Mouse (Mus musculus): ENCODE results near the gene Stpg2.
"Not testable (repeated sequence)": the region's sequence is repeated elsewhere in the genome, so short reads cannot be mapped to it uniquely, and the experiment has no call there.

Gene Stpg2

DNA sequence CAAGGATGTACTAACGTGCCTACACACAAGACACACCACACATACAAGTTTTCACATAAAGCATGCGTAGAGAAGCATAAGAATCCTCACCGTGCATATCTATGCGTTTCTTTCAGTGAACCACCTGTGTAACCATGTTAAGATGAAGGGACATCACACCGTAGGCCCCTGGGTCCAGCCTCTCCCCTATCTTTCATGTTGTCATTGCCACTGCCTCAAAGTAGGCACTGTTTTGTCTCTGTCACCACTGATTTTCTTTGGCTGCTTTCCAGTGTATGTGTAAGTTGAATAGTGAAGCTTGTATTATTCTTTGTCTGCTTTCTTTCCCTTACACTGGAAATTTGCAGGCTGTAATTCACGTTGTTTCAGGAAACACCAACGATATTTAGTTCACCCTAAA lies 236.7 kb downstream of the Stpg2 start:
- DNase-seq (ENCODE audit: low spot score) = no peak

DNA sequence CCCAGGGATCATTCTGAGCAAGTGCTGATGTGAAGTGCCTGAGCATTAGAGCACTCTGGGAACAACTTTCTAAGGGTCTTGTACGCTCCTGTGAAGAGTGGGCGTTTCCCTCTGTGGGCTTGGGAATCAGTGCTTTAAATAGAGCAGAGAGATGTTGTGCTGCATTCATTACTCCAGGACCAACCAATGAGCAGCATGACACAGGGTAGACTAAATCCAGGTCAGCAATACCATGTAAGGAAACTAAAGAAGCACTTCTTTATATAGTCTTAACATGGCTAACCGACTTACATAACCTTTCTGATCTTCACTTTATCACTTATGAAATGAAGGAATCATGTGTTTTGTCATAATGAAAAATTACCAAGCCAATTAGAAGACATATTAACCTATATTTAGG lies 290.4 kb downstream of the Stpg2 start:
- no peak for DNase-seq (ENCODE audit: low spot score)

DNA sequence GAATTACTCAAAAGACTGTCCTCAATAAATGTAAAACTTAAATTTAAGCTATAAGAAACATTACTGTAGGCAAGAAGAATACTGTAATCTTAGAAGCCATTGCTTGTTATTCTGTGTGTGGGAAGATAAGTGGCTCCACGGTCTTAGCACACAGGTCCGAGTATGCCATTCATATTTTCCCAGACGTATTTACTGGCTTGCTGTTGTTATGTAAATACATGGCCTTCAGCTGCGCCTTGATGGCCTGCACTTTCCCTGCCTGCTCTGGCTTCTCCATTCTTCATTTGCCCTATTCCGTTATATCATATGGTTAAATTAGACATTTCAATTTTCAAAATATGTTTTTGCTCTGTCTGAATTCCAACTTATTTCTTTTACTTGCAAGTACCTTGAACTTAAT lies 296.7 kb downstream of the Stpg2 start:
- no peak for DNase-seq (ENCODE audit: low spot score)

DNA sequence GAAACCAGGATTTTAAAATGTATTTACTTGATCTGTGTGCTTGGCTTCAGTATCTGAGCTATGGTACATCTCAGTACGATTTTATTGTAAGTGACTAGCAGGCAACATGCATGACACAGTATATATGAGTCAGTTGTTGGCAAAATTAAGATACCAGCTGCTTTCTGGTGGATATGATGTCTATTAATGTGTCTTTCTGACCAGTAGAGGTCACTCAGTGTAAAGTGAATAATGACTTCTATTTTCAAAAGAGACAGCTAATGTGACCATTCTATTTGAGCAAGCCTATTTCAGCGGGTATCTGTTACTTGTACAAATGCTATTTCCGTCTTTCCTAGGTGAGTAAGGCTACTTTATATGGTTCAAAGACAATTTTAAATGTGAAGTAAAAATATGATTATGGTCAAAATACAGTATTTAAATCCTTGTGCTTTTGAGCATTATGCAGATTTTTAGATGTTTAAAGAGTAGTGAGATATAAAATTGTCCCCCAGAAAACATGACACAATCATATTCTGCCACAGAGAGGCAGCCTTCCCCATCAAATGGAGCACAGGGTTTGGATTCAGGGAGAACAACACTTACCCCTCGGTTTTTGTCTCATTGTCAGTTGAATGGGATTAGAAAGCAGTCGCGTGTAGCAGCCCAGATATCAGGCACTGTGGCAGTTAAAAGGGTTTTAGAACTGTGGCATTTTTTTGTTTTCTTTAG lies 303.9 kb downstream of the Stpg2 start:
- DNase-seq (ENCODE audit: low spot score) = peak; percentile 54

DNA sequence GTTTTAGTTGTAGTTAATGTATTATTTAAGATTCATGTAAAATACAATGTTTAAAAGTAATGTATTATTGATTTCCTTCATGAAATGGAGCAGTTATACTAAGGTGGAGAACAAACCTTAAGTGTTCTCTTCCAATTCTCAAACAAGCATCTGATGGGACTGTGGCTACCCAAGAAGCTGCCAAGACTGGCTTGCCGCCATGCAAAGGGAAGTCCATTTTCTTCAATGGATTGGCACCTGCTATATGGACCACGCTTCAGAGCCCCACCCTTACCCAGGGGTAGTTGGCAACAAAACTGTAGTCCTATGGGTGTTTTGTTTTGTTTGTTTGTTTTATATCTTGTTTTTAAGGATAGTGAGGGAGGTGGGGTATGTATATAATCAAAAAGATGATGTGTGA lies 373.0 kb downstream of the Stpg2 start:
- DNase-seq (ENCODE audit: low spot score) = no peak

DNA sequence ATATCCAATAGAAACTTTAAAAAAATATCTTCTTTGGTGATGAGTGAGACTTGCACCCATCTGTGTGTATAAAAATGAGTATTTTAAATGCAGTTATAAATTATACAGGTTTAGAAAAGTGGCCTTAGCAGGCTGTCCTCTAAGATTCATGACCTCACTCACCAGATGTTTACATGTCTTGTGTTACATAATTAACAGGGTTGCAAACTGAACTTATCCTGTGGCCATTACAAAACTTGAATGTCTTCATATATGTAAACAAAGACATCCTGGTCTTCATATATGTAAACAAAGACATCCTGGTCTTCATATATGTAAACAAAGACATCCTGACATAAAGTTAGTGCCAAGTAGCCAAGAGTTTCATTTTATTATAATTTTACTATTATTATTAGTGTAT lies 375.8 kb downstream of the Stpg2 start:
- DNase-seq (ENCODE audit: low spot score) = no peak

DNA sequence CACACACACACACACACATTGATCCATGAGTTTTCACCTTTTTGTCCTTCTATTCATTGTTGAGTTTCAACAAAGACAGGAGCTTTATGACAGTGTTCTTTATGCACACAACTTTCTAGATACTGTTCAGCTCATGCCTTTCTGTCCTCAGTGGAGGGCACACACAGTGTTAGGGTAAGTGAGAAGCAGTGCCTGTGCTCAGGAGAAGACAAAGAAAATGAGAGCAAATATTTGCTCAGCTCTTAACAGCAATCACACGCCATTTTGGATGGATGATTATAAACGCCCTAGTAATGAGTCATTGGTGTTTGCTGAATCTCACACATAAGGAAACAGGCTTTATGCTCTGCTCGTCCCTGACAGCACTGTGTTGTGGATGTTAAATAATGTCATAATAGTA lies 394.0 kb downstream of the Stpg2 start:
- DNase-seq (ENCODE audit: low spot score) = no peak

DNA sequence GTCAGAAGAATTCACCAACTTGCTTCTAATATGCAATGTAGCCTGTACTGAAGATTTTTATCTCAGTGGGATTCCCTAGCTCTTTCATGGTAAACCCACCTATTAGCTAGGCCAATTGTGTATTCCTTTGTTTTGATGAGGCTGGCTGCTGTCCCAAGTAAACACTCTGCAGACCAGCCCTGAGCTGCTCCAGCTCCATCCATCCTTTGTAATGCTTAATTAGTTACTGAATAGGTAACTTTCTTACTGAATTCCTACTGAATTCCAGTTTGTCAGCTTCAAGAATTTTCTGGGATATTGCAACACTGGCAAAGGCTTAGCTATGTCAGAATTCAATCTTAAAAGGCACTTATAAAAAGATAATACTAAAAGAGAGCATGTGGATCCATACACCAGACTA lies 402.8 kb downstream of the Stpg2 start:
- not testable (repeated sequence) for DNase-seq (ENCODE audit: low spot score)

DNA sequence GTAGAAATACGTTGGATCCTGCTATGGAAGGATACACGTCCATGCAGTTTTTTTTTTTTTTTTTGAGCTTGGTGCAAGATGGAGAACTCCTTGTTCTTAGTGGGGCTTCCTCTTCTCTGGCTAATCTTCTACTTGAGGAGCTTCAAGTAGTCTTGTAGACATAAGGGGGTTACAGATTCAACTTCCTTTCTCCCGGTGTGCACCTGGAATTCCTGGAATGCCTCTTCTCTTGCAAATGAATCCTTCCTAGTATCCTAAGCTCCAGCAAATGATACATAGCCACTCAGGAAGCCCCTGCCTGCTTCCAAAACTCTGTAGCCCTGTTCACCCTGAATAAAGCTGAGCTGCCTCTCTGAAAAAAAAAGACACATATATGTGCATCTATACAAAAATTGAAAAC lies 409.1 kb downstream of the Stpg2 start:
- no peak for DNase-seq (ENCODE audit: low spot score)

DNA sequence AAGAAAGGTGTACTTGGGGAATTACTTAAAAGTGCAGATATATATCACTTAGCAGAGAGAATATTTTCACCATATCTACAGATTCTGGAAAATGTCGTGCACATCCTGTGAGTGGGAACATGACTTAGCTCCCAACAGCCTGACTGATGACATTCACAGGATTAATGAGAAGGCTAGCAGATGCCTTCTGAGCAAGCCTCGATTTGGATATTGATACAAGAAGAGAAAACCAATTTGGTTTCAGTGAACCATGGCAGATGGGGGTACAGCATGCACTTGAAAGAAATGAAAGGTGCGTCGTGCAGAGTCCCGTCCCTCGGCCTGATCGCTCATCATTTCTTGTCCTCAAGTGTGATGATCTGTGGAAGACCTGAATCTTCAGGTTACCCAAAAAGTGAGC lies 410.3 kb downstream of the Stpg2 start:
- no peak for DNase-seq (ENCODE audit: low spot score)

DNA sequence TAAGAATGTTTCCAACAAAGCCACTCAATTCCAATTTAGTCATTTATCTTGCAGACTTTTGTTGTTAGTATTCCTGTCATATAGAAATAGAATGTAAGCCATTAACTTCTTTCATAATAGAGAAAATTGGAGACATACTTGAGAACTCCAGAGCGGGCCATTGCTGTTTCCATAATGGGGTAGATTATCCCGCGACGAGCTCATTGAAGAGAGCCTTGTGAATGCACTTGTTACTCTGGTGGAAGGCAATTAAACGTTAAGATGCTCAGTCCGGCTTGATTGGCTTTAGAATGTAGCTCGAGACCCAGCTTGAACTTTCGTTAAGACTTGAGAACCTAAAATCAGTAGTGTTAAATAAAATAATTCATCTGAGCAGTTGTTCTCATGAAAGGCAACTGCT lies 432.4 kb downstream of the Stpg2 start:
- DNase-seq (ENCODE audit: low spot score) = no peak

DNA sequence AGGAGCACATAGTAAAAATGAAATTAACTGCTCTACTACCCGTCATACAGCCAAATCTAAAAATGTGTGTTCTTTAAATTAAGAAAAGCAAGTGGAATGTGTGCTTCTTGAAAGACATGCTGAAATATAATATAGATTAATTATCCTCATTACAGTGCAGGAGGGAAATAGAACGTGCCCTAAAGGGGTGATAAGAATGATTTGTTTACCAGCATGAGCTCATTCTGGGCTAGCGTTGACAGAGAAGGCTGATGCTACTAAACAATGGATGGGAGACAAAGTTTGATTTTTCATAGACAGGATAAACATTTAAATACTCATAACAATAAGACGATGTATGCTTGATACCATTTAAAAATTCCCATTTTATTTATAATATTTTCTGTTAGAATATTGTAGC lies 446.0 kb downstream of the Stpg2 start:
- no peak for DNase-seq (ENCODE audit: low spot score)

DNA sequence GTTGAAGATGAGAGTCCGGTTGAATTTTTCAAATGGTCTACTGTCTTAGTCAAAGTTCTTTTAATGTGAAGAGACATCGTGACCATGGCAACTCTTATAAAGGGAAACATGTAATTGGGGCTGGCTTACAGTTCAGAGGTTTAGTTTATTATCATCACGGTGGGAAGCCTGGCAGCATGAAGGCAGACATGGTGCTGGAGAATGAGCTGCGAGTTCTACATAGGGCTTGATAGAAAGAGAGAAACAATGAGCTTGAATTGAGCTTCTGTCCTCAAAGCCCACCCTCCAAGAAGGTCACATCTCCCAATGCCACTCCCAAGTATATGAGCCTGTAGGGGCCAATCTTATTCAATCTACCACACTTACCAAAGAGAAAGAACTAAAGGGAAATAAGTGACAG lies 453.9 kb downstream of the Stpg2 start:
- no peak for DNase-seq (ENCODE audit: low spot score)

DNA sequence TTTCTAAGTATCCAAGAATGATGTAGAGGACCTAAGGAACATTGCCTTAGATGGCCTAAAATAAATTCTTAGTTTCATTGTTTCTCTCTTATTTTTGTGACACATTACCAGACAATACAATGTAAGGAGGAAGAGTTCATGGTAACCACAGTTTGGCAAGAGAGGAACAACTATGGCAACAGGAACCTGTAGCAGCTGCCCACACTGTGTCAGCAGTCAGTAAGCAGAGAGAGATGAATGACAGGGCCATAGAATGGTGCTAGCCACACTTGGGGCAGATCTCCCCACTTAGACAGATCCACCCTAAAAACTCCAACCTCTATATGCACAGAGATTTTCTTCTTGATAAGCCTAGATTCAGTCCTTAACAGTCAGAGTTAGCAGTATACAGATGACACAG lies 456.7 kb downstream of the Stpg2 start:
- DNase-seq (ENCODE audit: low spot score) = no peak

DNA sequence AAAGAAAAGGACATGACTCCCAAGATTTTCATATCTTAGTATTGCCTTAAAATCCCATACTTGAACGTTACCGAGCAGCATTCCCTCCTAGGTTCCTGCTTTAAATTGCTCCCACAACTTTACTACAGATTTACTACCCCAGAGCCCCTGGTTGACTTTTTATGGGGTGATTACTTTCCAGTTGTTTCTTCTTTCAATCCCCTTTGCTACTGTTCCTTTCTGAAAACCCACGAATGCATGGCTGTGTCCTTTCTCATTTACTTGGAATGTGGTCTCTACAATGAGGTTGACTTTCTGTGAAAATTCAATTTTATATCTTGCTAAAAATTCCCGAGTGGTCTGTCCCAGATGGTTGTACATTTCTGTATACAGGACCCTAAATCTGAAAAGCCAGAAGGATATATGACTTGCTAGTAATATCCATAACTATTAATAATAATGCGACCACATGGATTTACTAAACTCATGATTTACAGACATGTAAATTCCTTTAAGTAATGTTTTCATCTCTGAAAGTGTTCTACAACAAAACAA lies 458.3 kb downstream of the Stpg2 start:
- no peak for DNase-seq (ENCODE audit: low spot score)

DNA sequence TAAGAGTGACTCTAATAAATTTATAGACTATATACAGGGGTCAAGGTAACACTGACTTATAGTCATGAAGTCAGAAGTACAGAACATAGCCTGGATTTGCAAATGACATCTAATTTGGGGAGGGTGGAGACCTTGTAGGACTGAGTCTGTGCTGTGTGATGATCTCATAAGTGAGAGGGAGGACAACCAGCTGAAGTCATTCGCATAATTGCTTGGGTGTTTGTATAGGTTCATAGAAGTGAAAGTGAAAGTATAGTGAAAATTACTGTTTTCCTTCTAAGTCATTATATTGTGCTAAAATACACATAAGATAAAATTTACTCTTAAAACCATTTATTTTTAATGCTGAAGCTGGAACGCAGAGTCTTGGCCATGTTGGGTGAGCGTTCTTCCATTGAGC lies 459.6 kb downstream of the Stpg2 start:
- DNase-seq (ENCODE audit: low spot score) = no peak

DNA sequence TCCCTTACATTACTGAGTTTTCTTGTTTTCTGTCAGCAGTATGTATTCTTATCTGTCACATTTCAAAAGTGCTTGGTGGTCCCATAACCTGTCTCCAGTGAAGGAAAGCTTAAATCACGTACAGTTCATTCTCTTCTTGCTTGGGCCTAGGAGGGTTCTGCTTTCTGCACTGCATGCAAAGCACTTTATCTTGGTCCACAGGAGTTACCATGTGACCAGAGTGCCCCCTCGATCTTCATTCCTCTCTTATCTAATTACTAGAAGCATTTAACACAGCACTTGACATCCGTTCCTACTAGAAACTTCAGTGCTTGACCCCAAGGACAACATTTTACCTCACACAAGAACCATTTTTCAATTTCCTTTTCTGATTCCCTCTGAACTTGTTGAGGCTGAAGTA lies 470.7 kb downstream of the Stpg2 start:
- no peak for DNase-seq (ENCODE audit: low spot score)

DNA sequence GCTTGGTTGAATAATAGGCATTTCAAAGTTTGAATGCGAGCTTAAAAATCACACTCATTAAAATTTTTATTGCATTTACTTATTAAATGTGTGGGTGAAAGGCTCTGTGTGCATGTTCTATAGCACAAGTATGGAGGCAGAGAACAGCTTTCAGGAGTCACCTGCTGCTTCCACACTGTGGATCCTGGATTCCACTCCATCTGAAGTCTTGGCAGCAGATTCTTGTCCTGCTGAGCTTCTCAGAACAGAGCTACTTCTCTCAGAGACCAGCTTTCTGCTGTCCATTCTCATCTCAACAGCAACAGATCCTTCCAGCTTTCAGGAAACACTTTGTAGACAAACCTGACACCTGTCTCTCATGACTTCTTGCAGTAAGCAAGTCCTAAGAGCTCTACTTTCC lies 471.2 kb downstream of the Stpg2 start:
- no peak for DNase-seq (ENCODE audit: low spot score)

DNA sequence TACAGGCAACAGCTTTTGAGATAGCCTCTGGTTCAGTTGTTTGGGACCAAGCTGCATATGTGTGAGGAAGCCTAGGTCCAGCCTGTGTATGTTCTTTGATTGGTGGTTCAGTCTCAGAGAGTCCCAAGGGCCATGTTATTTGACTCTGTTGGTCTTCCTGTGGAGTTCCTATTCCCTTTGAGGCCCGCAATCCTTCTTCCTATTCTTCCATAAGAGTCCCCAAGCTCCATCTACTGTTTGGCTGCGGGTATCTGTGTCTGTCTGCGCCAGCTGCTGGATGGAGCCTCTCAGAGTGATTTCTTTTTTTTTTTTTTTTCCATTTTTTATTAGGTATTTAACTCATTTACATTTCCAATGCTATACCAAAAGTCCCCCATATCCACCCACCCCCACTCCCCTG lies 498.7 kb downstream of the Stpg2 start:
- DNase-seq (ENCODE audit: low spot score) = not testable (repeated sequence)

DNA sequence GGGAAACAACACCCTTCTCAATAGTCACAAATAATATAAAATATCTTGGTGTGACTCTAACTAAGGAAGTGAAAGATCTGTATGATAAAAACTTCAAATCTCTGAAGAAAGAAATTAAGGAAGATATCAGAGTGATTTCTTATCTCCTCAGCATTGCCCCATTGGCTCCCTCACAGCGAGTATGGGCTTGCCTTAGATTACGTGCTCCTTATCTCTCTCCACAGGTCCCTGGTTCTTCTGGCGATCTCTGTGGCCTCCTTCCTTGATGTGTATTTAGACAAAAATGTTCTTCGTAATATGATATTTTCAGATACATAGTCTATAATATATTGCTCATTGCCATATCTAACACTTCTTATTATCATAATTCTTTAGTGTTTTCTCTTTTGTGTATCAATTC lies 501.9 kb downstream of the Stpg2 start:
- not testable (repeated sequence) for DNase-seq (ENCODE audit: low spot score)

DNA sequence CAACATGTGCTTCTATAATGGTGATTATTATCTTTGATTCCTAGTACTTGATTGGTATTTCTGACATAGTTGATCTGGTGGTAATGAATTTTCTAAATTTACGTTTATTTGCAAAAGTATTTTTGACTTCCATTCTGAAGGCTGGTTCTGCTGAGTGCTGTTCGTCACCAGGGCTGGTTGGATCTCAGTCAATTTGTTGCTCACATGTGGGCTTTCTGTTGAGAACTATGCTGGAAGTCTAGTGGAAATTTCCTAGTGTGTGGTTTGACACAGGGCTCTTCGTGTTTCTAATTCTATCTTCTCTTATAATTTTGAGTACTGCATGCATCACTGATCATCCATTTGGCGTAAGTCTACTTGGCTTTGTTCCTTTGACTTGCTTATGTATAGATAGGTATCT lies 504.3 kb downstream of the Stpg2 start:
- no peak for DNase-seq (ENCODE audit: low spot score)

DNA sequence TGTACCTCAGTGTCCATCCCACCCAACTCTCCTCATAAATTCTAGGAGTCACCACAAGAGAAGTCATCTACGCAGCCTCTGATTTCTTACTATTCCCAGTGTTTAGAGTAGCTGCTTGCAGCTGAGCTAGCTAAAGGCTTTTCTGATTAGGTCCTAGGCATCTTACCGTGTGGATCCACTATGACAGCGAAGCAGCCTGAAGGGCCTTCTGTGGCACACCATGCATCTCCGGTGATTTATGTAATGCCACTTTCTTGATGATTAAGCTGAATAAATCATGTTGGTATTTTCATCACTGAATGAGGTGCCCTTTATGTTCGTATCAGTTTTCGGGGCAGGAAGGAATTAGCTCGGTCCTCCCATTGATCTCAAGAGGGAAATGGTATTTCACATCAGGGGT lies 523.3 kb downstream of the Stpg2 start:
- peak; percentile 15 for DNase-seq (ENCODE audit: low spot score)

DNA sequence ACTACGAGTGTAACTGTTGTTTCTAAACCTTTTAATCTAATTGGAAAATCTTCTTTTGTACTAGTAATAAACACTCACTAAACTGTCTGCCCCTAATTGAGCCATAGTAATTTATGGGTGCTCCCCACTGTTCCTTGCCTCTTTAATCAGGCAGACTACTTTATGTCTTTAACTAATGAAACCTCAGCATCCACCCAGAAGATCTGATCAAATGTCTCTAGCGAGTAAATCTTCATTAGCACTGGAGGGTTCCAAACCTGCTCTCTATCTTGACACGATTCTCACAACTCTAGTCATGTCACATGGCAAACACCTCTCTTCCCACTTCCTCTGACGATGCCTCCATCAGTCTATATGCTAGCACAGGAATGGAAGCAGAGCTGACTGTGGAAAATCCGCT lies 523.8 kb downstream of the Stpg2 start:
- peak; percentile 12 for DNase-seq (ENCODE audit: low spot score)

DNA sequence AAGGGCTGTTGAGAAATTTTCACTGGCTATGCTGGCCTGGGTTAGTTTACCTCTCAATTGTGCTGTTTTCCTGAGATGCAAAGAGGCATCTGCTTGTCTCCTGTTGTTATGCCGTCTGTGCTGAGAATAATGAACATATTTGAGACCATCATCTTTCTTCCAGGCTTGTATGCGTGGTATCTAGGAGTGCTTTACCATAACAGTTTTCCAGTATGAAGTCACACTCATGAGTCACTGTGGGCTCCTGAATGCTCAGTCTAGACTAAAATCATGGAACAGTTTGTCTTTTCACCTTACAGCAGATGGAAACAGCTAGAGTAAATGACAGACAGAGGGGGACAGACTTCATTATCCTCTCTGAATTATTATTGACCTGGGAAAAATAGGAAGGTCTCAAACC lies 527.7 kb downstream of the Stpg2 start:
- no peak for DNase-seq (ENCODE audit: low spot score)

Measured in embryo, embryonic 10.5 days (tissue).